Mouse (Mus musculus): ENCODE measurements around the gene Lhx9.

Gene Lhx9

GRCm38 (mm10) chr1:138839809-138840430, 8.5 kb downstream of the Lhx9 start:
- no peak for DNase-seq (ENCODE audit: inconsistent ontology term)

- no peak for DNase-seq (ENCODE audit: inconsistent ontology term)
Observed at GRCm38 (mm10) chr1:138839291-138839690, 9.1 kb downstream of the Lhx9 start.

GRCm38 (mm10) chr1:138837786-138838743, 10.3 kb downstream of the Lhx9 start:
- DNase-seq (ENCODE audit: inconsistent ontology term) = peak; percentile 73

GRCm38 (mm10) chr1:138835355-138835900, 12.9 kb downstream of the Lhx9 start:
- DNase-seq (ENCODE audit: inconsistent ontology term) = peak; percentile 45

- no peak for DNase-seq (ENCODE audit: inconsistent ontology term)
Observed at GRCm38 (mm10) chr1:138831309-138831708, 17.1 kb downstream of the Lhx9 start.

- DNase-seq (ENCODE audit: inconsistent ontology term) = no peak
Observed at GRCm38 (mm10) chr1:138826841-138827240, 21.5 kb downstream of the Lhx9 start.

GRCm38 (mm10) chr1:138822985-138823322, 25.4 kb downstream of the Lhx9 start:
- DNase-seq (ENCODE audit: inconsistent ontology term) = no peak

GRCm38 (mm10) chr1:138822255-138822984, 26.0 kb downstream of the Lhx9 start:
- no peak for DNase-seq (ENCODE audit: inconsistent ontology term)

- no peak for DNase-seq (ENCODE audit: inconsistent ontology term)
Observed at GRCm38 (mm10) chr1:138801732-138802131, 46.6 kb downstream of the Lhx9 start.

GRCm38 (mm10) chr1:138801296-138801695, 47.1 kb downstream of the Lhx9 start:
- peak; percentile 9 for DNase-seq (ENCODE audit: inconsistent ontology term)

- DNase-seq (ENCODE audit: inconsistent ontology term) = no peak
Observed at GRCm38 (mm10) chr1:138799692-138800314, 48.6 kb downstream of the Lhx9 start.

GRCm38 (mm10) chr1:138798110-138798509, 50.3 kb downstream of the Lhx9 start:
- peak; percentile 37 for DNase-seq (ENCODE audit: inconsistent ontology term)

GRCm38 (mm10) chr1:138785856-138786255, 62.5 kb downstream of the Lhx9 start:
- no peak for DNase-seq (ENCODE audit: inconsistent ontology term)

- DNase-seq (ENCODE audit: inconsistent ontology term) = no peak
Observed at GRCm38 (mm10) chr1:138784019-138784418, 64.4 kb downstream of the Lhx9 start.

Data from Muller cell, postnatal 12 days (primary cell).